Mouse (Mus musculus) adrenal gland, postnatal 10 days (tissue): ENCODE results near the gene Smdt1. TPM values are rescaled to one million over a fixed set of nuclear protein-coding genes. Genes with fewer than 3 reads are reported as not detected.
"Not testable (repeated sequence)": the region's sequence is repeated elsewhere in the genome, so short reads cannot be mapped to it uniquely, and the experiment has no call there.

ENCODE experiments used
- DNase-seq: peaks from one replicate; pipeline ENCODE4 v3.0.0; 2021; ENCODE audit warnings: mixed read lengths
- total RNA-seq, 2 experiments: library from RNA; stranded (reverse); gene quantifications; 2 replicates each; pipeline ENCODE4 v1.2.3; 2021

Gene Smdt1
- total RNA-seq, 2 experiments from 2014 or later, result 159 to 168 TPM

DNA sequence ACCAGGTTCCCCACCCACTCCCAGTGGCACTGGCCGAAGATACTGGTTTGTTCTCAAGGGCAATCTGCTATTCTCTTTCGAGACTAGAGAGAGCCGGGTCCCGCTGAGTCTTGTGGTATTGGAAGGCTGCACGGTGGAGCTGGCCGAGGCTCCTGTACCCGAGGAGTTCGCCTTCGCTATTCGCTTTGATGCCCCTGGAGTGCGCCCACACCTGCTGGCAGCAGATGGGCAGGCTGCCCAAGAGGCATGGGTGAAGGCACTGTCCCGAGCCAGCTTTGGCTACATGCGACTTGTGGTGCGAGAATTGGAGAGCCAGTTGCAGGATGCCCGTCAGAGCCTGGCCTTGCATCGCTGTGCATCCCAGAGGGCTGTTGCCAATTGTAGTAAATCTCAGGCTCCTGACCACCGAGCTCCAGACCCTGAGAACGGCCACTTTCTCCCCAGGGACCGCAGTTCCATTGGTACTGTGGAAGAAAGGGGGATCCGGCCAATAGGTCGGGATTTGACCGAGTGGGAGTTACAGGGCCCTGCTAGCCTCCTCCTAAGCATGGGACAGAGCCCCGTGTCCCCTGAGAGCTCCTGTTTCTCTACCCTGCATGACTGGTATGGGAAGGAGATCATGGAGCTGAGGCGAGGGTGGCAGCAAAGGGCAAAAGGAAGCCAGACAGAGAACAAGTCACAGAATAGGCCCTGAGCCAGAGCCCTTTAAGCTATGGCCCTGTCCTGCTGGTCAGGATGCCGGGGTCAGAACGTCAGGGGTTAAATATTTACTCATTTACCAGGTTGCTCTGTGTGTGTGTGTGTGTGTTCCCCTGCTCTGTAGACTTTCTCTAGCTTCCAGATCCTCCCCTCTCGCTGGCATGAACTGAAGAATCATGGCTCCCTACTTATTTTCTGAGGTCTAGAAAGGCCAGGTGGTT, 4.9 kb downstream of the Smdt1 start:
- no peak for DNase-seq

DNA sequence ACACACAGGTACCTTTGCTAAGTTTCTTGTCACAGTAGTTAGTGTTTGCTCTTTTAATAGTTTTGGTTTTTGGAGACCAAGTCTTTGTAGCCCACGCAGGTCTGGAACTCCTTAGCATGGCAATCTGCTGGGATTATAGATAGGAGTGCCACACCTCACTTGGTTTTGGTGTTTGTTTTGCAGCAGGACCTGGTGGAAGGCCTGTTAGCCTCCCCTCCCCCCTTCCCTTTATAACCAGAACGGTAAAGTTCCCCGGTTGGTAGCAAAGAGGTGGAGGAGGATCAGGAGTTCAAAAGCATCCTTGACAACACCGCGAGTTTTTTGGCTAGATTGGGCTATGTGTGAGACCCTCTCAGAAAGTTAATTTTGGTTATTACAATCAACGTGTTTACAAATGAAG, 6.2 kb downstream of the Smdt1 start:
- no peak for DNase-seq

DNA sequence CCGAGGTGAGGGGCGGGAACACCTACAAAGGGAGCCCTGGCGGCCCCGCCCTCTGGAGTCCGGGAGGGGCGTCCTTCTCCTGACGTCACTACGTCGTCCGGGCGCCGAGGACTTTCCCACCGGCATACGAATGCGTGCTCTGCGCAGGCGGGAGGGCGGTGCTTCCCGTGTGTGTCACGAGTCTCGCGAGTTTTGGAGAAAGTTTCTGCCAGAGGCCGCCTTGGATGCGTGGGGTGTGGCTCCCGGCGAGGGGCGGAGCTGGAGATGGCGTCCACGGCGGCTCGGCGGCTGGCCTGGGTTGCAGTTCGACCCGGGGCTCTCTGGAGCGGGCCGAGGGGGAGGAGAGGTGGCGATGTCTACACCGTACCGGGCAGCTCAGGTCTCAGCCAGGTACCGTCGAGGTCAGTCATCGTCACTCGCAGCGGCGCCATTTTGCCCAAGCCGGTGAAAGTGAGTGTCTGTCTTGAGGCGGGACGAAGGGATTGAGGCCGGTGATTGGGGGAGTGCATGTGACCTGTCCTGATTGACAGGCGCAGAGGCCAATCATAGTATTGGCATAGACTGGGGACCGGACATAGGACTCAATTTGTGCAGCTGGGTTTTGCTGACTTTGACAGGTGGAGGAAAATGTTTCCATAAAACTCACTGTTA, 7.2 kb downstream of the Smdt1 start:
- DNase-seq, result peak; percentile 97

DNA sequence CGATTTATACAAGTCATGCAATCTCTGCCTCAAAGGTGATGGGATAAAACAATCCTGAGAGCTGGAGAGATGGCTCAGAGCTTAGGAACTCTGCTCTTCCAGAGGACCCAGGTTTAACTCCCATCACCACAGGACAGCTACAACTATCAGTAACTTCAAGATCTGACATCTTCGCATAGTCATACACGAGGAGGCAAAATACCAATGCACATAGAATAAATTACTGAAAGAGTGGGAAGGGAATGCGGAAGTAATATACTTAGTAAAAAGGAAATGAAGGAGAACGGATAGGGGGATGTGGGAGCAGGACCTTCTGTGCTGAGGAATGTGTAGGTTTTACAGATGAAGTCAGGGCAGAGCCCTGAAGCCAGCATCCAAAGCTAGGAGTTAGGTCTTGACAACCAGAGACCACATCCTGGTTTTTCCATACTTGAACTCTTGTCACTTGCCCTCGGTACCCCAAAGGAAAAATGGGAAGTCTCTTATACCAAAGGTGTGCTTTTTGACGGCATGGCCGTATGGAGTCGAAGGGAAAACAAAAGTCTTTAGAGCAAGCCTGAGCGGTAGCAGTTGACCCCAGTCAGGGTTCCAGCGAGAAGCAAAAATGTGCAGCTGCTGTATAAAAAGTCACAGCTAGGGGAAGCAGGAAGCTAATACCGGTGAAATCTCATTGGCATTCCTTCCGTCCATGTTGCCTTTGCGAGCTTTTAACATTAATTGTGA, 8.0 kb downstream of the Smdt1 start:
- DNase-seq, result no peak

DNA sequence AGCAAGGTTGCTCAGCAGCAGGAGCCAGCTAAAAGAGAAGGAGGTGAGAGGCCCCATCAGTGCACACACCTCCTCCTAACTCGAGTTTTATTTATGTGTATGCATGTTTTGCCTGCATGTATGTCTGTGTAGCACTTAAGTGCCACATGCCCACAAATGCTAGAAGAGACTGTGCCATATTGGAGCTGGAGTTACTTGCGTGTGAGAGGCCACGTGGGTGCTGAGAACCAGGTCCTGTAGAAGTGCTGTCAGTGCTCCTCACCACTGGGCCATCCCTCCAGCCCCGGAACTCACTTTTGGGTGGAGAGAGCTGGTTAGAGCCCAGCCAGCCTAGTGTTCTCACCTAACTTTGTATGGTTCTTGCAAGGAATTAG, 8.5 kb downstream of the Smdt1 start:
- DNase-seq, result no peak

DNA sequence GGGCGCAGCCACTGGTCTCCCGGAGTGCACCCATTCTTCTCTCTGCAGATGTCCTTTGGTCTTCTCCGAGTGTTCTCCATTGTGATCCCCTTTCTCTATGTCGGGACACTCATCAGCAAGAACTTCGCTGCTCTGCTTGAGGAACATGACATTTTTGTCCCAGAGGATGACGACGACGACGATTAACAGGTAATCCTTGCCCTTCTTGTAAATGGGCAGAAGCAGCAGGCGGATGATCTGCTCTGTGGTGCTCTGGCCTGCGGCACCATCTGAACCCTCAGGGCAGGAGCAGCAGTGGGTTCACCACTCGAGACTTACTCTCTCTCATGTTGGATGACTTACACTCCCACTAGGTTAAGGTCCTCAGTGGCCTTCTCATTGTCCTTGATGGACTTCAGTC, 9.1 kb downstream of the Smdt1 start:
- DNase-seq, result no peak

DNA sequence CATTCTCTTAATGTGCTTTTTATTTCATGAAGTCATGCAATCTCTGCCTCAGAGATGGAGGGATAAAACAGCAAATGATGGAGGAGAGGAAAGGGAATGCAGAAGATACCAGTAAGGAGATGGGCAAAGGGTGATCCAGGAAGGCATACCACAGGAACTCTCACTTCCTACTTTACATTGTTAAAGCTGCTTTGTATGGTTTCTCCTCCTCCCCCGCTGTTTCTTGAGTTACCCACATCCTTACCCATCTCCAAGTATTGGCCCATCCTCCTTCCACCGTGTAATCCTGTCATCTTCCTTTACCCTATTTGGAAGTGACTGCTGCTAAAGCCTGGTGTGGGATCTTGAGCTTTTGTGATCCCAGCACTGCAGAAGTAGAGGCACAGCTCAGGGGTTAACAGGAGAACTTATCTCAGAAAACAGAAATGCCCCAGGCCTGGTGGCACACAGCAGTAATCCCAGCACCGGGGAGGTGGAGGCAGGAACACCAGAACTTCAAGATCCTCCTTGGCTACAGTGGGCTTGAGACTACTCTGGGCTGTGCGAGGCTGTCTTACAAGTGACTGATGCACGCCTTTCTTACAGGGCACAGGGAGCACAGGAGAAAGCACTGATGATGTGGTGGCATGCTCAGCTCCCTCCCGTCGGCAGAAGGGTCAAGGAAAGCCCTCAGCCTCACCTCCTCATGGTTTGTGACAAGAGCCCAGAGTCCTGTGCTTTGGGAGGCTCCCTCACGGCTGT, 9.7 kb downstream of the Smdt1 start:
- no peak for DNase-seq

DNA sequence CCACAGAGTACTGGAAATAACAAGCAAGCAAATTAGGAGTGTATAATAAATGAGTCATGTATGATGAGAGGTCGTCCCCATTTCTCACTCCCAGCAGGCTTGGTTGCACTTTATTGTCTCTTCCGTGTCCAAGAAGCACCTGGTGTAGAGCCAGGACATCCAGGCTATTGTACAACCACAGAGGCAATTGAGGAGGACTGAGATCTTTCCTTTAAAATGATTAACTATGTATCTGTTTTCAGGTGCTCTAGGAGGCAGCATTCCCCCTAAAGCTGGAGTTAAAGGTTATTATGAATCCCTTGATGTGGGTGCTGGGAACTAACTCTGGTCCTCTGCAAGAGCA, 10.2 kb downstream of the Smdt1 start:
- DNase-seq, result no peak

DNA sequence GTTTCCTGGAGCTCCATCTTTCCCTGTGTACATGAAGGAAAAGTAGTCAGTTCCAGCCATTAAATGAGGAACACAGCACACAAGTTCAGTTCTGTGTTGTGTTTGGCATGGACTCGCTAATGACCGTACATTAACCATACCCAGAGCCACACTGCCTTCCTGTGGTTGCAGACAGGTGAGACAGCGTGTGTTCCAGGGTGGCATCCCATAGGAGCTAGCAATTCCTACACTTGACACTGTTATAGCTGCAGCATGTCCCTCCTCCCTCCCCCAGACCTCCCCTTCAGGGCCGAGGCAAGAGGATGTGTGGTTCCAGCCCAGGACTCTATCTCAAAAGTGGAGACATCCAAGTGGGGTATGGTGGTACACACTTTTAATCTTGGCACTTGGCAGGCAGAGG, 11.6 kb downstream of the Smdt1 start:
- no peak for DNase-seq

DNA sequence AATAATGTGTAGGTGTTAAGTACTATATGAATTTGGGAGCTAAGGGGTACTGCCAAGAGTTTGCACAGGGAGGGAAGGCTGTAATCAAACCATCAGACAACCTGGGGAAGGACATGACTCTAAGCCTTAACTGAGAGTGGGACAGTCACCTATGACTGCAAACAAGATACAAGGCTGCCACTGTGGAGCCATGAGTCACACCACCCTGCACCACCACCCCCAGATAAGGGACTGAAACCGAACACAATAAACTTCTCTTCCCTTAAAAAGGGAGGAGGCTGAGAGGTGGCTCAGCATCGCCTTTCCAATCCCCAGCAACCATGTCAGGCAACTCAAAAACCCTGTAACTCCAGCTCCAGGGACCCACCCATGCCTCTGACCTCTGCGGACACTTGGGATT, 12.7 kb downstream of the Smdt1 start:
- no peak for DNase-seq

DNA sequence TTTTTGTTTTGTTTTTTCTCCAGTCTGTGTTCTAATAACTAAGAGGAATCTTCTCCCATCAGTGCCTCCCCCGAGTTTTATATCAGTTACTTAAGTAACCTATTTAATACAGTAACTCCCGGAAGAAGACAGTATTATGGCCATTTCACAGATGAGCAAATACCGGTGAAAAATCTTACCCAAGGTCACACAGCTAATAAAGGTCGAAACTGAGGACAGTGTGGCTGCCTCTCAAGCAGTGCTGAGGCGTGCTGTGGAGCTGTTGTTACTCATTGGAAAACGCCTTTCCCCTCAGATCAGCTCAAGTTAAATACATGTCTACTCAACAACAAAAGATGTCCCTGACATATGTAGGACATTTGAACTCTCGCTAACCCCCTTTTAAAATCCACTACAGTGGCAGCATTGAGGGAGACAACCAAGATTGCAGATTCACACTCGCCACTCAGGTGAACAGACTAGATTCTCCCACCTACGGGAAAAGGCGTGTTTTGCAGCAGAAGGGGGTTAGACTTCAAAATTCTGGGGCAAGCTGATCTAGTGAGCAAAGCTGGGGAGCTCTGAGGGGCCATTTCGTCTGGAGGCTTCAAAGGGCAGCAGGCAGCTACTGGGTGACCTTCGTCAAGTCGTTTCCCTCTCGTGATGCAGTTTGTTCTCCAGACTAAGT, 14.5 kb downstream of the Smdt1 start:
- peak; percentile 40 for DNase-seq

DNA sequence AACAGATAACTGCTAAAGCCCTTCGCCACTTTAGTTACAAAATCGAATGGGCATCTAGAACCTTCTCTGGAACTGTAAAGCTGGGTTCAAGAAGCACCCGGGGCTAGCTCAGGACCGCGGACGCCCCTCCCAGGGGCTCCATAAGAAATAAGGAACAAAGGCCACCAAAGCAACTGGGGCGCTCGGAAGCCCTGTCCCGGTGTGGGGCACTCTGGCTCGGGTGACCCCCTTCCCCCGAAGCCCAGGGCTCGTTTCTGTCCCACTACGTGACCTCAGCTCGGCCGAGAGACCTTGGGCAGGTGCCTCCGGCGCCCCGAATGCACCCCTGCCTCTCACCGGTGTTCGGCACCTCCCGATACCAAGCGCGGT, 15.0 kb downstream of the Smdt1 start:
- DNase-seq, result no peak

DNA sequence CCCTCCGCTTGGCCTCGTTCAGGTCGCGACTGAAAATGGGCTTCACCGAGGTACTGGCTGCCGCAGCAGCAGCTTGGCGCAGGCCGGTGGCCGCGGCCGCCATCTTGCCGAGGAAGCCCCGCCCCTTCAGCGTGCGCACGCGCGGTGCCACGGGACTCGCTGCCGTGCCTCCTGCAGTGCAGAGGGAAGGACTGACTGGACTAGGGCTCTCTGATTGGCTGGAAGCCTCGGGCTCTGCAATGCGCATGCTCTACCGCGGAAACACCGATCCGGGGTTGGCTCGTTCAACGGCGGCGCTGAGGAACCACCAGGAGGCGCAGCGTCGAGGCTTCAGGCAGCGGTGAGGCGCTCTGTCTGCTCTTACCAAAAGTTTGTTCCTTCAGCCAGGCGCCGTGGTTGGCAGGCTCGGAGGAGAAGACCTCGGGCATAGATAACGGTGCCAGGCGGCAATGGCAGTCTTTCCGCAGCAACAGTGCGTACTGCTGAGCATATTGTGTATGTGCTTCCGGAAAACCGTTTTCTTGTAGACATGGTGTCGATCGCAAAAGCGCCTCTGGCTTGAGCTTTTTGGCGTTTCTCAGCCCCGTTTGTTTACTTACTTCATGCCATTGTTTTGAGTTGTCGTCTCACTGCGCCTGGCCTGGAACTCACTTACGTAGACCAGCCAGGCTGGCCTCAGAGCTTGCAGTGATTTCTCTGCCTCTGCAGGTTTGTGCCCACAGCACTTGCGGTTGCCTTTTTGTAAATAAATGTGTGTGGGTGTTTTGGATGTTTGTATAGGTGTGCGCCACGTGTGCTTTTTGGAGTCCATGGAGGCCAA, 15.6 kb downstream of the Smdt1 start, which contains the start of gene Ndufa6:
Gene Ndufa6 (minus strand): TSS at position 197 of the 820 bp plus-strand sequence.
- DNase-seq, result peak; percentile 98

DNA sequence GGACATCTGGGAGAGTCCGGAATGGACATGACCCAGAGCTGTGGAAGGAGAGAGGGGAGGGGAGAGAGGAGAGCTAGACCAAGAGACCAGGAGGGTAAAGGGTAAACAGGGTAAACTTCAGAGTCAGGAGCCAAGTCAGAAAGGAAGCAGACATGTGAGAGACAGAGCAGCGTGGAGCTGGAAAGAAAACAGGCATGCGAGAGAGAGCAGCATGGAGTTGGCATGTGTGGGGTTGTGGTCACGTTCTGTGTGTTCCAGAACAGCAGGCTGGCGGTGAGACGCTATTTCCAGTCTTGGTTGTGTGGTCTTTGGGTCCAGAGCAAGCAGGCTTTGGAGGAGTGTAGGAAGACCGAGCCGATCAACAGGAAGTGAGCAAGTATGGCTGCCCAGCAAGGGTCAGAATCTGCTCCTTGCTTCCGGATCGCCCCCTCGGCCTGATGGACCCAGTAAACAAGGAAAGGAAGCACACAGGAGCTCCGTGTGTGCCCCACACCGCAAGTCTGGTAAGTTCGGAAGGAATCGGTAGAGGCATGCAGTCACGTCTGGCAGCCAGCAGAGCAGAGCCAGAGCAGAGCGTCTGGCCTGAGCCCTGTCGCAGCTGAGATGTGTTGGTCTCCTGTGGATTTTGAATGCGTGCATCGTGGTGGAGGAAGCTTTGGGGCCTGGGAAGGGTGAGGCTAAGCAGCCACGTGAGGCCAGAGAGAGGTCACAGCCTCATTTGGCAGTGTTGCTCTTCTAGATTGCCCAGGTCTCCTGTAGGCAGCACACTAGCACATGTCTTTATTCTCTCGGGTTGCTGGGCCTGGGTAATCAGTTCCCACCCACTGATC, 19.9 kb downstream of the Smdt1 start:
- DNase-seq, result peak; percentile 44

DNA sequence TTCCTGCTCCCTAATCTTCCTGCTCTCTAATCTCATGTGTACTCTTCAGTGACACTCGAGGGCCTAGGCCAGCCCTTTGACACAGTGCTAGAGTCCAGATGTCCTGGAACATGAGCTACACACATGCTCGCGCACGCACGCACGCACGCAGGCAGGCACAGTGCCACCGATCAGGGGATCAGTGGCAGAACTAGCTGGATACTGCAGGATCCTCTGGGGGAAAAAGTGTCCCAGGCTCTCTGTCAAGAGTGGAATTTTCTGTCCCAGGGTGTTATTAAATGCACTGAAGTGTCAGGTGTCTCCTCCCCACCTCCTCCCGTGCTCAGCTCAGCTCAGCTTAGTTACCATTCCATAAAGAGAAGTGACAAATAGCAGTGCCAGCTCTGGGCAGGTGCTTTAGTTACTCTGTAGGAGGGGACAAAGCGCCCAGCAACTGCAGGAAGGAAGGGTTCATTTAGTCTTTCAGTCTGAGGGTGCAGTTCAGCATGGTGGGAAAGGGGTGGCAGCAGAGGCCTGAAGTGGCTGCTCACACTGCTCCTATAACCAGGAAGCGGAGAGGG, 22.8 kb downstream of the Smdt1 start:
- no peak for DNase-seq

DNA sequence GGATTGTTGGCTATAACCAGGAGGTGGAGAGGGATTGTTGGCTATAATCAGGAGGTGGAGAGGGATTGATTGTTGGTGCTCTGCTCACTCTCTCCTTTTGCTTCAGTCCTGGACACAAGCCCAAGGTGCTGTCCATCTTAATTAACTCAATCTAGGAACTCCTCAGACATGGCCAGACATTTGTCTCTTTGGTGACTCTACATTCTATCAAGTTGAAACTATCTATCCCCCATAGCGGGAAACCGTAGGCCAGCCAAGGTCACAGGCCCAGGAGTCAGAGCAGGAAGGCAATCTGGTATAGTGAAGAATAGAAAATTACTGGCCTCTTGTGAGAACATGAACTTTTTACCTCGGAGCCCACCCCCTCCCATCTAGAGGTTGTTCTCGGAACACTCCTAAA, 23.5 kb downstream of the Smdt1 start:
- DNase-seq, result no peak

DNA sequence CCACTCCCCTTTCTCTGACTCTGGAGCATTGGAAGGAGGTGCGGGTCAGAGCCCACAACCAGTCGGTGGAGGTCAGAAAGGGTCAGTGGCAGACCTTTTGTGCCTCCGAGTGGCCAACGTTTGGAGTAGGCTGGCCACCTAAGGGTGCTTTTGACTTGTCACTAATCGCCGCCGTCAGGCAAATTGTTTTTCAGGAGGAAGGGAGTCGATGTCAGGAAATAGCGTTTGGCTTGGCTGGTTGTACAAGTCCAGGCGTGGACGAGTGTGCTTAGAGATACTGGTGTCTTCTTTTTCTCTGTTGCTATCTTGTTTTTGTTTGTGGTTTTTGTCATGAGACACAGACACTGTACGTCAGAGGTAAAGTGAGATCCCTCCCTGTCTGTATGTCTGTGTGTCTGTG, 25.0 kb downstream of the Smdt1 start:
- not testable (repeated sequence) for DNase-seq

DNA sequence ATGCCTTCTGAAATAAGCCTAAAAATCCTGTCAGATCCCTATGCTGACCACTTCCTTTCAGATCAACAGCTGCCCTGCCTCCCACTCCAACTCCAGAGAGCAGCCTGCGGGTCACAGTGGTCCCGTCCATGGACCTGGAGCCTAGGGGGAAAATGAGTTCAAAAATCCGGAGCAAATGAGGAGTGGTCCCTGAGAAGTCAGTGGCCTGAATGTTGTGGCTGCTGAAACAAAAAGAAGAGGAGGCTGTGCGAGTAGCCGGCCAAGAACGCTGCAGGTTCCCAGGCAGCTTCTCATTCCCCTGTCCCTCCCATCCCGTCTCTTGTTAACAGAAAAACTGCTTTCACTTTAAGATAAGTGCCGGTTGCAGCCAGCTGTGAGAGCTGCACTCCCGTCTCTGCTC, 25.8 kb downstream of the Smdt1 start:
- not testable (repeated sequence) for DNase-seq

DNA sequence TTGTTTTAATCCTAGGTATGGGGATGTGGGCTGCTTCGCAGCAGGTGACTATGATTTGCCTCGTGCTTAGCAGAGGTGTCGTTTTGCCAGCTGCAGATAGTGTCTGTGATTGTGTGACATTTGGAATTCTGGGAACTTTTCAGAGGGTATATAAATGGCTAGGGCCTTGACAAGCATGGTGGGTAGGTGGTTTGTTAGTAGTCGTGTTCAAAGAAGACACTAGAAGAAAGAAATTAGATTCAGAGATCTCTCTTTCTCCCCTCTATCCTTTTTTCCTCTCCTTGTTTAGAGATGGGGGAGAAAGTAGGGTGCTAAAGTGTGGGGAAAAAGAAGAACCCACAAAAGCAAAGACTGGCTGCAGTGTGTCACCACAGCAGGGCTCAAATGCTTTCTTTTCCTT, 29.4 kb downstream of the Smdt1 start:
- DNase-seq, result no peak

DNA sequence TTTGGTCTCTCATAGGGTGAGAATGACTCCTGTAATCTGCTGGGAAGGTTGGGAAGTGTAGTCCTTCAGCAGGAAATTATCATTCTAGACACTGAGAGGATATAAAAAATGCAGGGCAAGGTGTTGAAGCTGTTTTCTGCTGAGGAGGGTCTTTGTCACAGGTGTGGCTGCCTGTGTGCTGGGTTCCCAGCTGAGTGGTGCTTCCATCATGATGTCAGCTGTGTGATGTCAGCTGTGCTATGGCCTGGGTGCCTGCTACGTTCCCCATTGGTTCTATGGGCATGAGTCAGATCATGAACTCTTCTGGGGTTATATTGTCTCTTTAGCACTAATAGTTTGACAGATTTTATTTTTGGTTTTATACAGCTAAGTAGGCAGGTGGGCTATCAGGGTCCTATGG, 30.1 kb downstream of the Smdt1 start:
- no peak for DNase-seq
